Mouse (Mus musculus) central nervous system, embryonic 14 days (tissue): Measurements from ENCODE around the gene Gpd2. TPM values are rescaled to one million over a fixed set of nuclear protein-coding genes. Genes with fewer than 3 reads are reported as not detected.

Experiments
- polyA plus RNA-seq: library from polyadenylated mRNA; depleted of rRNA; stranded (reverse); fragments of >200 nt; gene quantifications from 2 replicates; pipeline ENCODE4 v1.2.3, GENCODE M21; 2012; rRNA removed

Gpd2 gene
- polyA plus RNA-seq: 8.7 and 8.9 TPM in 2 replicates

GRCm38 (mm10) chr2:57237475-57237919, at the start of gene Gpd2:
TSS of gene Gpd2 (plus strand) at chr2:57237635.

Other genes with a start within 250 kb of the Gpd2 start
- gene Nr4a2, start 113.6 kb upstream of the Gpd2 start, polyA plus RNA-seq: 11.2 and 13.1 TPM in 2 replicates